ENCODE assay signal across 20 mouse cellular contexts in genomic region chr6:41620173-41620798, GRCm38 (mm10). TPM values are rescaled to one million over a fixed set of nuclear protein-coding genes. Genes with fewer than 3 reads are reported as not detected.
"Had no signal": no experiment of that assay in that cellular context is flagged by ENCODE, and none has a peak within 500 bp of the region (broad histone marks: within the 10 kb centered on the region; RNA-seq: fewer than 3 reads in every experiment).

No protein-coding gene starts in this region.

- H3K4me2 ChIP-seq: limb, embryonic 12.5 days; limb, embryonic 15.5 days; liver, embryonic 11.5 days; lung, embryonic 14.5 days had no signal

- ATAC-seq: liver, postnatal 0 days; lung, postnatal 0 days had no signal

- H3K9ac ChIP-seq: limb, embryonic 12.5 days; limb, embryonic 15.5 days; liver, embryonic 14.5 days; liver, postnatal 0 days; lung, embryonic 14.5 days had no signal

- H3K4me1 ChIP-seq: limb, embryonic 12.5 days; limb, embryonic 15.5 days had no signal

- H3K27ac ChIP-seq: limb, embryonic 12.5 days; limb, embryonic 15.5 days; liver, embryonic 14.5 days; macrophage had no signal

- H3K27me3 ChIP-seq: limb, embryonic 12.5 days; limb, embryonic 15.5 days had no signal

- H3K4me3 ChIP-seq: limb, embryonic 12.5 days; limb, embryonic 15.5 days had no signal

- H3K9me3 ChIP-seq: limb, embryonic 12.5 days; limb, embryonic 15.5 days had no signal

- DNase-seq: kidney, adult 2 months; kidney, postnatal 10 days; kidney, postnatal 36 days; left cerebral cortex, postnatal 4 days; liver, postnatal 0 days; lung, embryonic 14.5 days; midbrain, embryonic 14.5 days; right cerebral cortex, adult 18-20 months; right cerebral cortex, postnatal 14 days; right cerebral cortex, postnatal 4 days; thymus, adult 18-20 months; thymus, postnatal 36 days had no signal

RNA-seq across cellular contexts. Expression of gene Trpv6, which starts 15.9 kb away (rescaled TPM):
- total RNA-seq: megakaryocyte, adult 5-6 weeks; midbrain, postnatal 0 days had no signal
- polyA plus RNA-seq: liver, postnatal 0 days; macrophage had no signal
